Mouse (Mus musculus) lung, postnatal 36 days (tissue): Measurements from ENCODE around the gene Sgsm3.
A peak's percentile ranks its signal among the peaks of the same experiment; 100 is the strongest.
"Not testable (repeated sequence)": the region's sequence is repeated elsewhere in the genome, so short reads cannot be mapped to it uniquely, and the experiment has no call there.

ENCODE experiments used
- DNase-seq: peaks from one replicate; pipeline ENCODE4 v3.0.0; 2022; ENCODE audit warnings: mixed read lengths

The Sgsm3 gene

DNA sequence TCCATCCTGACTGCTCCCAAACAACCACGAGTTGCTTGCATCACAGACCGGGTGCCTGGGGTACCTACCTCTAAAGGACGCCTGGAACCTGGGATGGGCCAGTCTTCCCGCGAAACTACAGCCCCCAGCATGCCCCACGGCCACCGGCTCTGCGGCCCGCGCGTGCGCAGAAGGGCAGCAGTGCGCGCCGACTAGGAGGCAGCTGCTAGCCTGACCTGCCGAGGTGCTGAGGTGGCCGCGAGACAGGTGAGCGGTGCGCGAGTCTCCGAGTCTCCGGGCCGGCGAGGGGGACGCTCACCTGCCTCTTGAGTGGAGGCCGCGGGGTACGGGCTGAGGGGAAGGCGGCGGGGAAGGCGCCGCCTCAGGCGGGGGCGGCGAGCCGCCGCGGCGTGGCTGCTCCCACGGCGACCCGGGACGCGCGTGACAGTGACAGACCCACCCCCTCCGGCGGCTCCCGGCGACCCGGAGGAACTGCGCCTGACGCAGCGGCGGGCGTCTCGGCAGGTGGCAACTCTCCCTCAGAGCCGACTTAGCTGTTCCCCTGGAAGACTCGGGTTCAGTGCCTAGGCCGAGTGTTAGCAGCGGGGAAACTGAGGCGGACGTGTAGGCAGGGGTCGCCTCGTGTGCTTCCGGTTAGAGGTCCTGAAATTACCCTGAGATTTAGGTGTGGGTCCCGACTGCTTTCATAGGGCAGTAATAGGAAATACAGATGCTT lies at the start of gene Sgsm3:
Sgsm3 (plus strand) TSS at position 146 of the 715 bp plus-strand sequence.
- DNase-seq = peak; percentile 86

DNA sequence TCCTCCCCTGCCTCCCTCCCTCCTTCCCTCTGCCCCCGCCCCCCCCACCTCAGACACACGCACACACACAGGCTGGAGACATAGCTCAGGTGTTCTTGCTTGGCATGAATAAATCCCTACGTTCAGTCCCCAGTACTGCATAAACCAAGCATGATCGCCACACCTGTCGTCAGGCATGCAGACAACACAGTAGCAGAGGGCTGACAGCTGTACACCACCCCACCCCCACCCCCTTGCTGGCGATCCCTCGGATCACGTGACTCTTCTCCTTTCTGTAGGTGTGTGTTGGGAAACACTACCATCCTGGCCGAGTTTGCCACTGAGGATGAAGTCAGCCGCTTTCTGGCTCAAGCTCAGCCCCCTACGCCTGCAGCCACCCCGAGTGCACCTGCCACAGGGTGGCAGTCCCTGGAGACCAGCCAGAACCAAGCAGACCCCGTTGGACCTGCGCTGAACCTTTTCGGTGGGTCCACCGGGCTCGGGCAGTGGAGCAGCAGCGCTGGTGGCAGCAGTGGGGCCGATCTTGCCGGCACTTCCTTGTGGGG lies 48.7 kb upstream of the Sgsm3 start:
- no peak for DNase-seq

DNA sequence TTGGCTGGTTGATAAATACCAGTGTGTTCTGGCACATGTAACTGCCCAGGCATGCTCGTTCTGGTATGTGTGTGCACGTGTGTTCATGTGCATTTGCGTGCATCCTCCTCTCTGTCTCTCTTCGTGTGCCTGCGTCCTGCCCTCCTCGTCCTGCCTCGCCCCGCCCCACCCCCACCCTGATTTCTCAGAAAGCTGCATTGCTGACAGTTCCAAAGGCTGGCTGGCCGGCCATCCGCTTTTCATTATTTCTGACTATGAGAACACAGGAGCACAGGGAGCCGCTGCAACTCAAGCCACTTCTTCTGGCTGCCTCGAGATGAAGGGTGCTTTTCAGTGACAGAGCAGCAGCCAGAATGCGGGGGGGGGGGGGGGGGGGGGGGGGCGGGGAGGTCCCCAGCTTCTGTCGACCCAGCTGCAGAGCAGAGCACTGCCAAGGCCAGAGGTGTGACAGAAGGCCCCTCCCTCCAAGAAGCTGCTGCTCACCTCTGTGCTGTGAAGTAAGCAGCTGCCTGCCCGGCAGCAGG lies 47.5 kb upstream of the Sgsm3 start:
- DNase-seq = peak; percentile 17

DNA sequence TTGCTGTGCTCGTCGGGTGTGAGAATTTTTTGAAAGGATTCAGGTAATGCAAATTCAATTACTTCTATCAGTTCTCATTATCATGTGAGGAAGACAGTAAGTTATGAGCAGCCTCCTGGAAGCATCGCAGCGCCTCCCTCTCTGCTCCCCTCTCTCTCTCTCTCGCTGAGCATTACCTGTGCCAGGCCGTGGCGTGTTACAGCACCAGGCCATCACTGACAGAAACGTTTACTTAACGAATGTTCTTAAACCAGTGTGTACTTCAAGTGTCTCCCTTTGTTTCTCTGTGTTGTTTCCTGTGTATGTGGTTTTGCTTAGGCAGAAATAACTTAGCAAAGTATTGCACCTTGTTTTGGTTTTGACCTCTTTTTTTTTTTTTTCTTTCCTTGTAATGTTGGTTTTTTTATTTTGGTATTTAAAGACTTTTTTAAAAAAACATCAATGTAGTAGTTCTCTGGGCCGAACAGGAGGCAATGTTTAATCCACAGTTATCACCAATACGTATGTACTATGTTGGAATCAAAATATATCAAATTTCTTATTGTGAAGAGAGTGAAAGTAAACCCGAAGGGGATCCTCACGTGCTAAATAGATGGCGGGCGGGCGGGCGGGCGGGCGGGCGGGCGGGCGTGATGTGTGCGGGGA lies 46.8 kb upstream of the Sgsm3 start:
- not testable (repeated sequence) for DNase-seq

DNA sequence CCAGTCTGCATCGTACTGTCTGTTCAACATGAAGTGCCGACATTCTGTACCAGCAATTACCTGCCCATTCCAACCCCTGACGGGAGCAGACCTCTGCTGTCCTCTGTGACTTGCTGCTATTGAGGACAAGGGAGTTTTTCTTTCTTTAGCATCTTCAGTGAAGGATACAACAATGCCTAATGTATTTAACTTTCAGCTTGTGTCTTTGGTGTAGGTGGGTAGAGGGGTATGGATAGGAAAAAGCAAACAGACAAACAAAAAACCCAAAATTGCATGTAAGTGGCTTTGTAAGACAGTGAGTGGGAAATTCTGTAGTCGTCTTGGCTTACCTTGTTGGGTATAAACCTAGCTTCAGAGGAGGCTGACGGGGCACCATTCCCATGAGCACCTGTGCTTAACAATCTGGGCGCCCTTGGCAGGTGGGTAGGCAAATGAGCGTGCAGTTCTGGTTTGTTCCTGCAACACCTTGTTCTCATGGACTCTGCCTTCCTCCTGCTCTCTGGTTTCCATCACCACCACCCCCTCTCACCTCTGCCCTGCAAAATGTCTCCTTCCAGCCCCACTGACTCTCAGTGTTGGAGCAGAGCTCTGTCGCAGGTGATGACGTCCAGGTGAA lies 46.1 kb upstream of the Sgsm3 start:
- no peak for DNase-seq

DNA sequence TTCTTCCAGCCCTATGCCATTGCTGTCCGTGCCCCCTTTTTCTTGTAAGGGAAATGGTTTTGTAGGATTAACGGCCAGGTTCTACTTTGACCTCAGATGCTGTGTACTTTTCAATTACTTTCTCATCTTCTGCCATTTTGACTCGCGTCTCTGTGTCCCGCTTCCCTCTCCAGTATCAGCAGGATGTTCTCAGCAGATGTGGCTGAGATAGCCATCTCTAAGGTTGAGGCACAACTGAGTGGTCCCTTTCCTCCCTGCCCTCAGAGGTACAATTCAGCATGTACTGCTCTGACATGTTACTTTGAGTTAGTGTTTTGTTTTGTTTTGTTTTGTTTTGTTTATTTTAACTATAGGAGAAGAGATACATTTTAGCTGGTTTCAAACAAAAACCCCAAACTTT lies 42.7 kb upstream of the Sgsm3 start:
- no peak for DNase-seq

DNA sequence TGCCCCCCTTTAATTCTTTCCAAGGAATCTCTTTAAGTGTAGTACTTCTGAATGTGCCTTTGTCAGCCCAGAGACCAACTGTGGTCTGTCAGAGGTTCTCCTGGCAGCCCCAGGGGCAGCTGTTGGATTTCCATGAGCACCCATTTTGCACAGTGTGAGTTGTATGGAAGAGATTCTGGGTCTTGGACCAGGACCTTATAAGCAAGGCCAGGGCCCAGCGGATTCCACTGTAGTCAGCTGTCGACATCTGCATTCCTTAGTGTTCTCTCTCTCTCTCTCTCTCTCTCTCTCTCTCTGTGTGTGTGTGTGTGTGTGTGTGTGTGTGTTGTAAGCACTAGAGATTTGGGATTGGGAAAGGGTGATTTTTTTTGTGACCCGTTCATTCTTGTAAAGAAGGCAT lies 40.9 kb upstream of the Sgsm3 start:
- DNase-seq = peak; percentile 69

DNA sequence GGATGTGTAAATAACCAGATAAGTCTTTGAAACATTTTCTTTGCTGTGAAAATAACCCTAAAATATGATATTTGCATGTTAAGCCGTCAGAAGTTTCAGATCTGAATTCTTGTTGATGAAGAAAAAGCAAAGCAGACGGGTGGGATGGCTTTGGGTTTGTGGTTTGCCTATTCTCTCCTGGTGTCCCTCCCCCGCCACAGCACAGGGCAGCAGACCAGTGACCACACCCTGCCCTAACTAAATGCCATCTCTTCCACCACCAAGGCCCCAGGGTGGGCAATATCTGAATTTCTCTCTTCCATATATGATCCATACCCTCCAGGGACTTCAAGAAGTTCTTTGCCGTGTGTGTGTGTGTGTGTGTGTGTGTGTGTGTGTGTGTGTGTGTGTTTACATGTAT lies 39.0 kb upstream of the Sgsm3 start:
- DNase-seq = no peak

DNA sequence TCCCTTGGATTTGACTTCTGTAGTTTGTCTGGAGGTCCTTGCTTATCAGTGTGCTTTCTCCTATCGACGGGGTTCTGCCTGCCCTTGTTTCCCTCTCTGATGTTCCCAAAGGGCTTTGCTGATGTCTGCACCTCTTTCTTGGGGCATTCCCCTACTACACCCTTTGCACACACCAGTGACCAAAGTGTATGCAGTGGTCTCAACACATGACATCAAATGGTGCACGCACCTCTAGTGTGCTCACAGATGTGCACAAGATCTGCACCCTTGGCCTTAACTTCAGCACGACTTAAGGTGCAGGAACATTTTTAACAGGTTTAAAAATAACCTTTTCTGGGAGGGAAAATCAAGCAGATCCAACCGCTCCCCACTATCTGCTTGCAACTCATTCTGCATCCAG lies 38.2 kb upstream of the Sgsm3 start:
- DNase-seq = no peak

DNA sequence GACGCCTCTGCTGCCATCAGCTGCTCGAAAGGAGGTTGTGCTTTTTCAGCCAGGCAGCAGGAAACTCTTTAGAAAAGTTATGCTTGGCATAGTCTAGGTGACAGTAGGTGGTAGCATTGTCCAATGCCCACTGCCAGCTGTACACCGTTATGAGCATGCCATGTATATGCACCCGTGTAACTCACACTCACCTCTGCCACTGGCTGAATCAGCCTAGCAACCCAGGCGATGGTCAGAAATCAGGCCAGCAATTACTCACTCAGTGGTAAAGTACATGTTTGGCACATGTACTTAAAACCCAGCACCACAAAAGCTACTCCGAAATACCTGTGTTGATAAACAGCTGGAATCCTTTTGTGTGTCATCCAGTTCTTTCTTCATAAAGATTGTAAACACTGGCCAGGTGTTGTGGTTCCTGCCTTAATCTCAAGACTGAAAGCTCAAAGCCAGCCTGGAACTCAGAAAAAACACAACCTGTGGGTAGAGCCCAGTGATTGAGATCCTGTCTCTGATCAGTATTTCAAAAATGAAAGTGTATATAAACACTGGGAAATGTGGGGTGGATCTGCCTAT lies 36.0 kb upstream of the Sgsm3 start:
- DNase-seq = no peak

DNA sequence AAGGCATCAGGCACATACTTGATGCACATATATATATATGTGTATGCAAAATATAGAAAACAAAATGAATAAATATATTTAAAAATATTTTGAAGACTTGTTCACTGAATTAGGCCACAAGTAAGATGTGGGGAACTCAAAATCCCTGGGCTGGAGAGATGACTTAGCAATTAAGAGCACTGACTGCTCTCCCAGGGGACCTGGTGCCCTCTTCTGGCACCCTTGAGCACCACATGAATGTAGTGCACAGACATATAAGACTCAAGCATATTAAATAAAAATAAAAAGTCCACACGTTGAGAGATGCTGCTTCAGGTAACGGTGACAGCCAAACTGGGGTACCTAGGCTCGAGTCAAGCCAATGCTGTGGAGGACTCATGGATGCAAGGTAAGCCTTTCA lies 31.7 kb upstream of the Sgsm3 start:
- peak; percentile 67 for DNase-seq

DNA sequence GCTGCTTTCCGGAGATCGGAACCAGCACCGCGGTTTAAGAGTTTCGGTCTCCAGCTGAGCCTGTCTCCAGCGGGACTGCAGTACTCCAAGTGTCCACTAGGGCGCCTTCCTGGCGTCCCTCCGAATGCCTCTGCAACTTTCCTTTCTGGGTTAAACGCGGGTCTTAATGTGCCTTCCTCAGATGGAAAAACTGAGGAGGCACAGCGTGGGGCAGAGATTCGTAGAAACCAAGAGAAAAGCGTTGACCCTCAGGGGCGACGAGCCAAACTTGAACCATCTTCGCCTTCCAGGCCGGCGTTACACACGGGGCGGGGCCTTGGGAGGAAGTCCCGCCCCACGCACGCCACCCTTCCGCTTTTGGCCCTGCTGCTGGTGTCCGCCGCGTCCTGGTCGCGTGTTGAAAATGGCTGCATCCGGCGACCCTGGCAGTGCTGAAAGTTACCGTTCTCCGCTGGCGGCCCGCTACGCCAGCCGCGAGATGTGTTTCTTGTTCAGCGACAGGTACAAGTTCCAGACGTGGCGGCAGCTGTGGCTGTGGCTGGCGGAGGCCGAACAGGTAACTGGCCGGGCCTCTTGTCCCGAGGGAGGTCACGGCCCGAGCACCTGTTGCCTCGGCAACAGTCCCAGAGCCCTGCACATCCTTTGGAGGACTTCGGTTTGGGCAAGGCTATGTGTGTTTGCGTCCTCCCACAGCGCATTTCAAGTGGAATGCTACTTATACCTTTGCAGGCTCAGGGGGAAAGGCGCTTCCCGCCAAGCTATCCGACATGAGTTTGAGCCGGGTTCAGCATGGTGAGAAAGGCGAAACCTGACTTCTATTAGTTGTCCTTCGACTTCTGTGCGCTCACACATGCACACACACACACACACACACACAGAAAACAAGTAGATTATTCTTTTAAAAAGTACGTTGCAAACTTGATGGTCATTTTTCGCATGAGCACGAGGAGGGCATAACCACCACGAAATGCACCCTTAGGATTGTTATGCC lies 29.1 kb upstream of the Sgsm3 start, which contains the start of gene Adsl:
Adsl (plus strand) TSS at position 346 of the 991 bp plus-strand sequence.
- DNase-seq = peak; percentile 91

DNA sequence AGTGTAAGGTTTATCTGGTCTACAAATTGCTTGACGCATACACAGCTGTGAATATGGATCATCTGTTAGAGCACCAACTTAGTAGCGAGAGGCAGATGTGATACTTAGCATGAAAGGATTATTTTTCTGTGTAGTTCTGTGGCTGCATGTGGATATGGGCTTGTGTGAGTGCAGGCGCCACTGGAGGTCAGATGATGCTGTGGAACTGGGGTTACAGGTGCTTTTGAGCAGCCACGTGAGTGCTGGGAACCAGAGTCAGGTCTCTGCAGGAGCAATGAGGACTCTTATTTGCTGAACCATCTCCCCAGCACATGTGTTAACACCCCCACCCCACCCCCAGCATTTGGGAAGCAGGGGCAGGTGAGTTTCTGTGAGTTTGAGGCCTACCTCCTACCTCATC lies 28.1 kb upstream of the Sgsm3 start:
- no peak for DNase-seq

DNA sequence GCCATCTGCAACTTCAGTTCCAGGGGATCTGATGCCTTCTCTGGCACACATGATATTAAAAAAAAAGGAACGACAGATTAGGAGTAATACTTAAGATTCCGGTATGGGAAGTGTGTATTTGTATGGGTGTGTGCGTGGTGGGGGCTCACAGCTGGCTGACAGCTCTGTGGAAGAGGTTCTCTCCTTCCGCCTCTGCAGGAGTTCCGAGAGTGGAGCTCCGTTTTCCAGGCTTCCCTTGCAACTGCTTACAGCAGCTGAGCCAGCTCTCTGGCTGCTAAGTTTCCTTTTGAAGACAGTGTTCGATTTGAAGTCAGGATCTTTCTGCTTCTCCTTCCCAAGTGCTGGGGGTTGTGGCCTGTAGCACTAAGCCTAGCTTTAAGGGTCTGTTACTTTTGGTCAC lies 27.5 kb upstream of the Sgsm3 start:
- DNase-seq = no peak

DNA sequence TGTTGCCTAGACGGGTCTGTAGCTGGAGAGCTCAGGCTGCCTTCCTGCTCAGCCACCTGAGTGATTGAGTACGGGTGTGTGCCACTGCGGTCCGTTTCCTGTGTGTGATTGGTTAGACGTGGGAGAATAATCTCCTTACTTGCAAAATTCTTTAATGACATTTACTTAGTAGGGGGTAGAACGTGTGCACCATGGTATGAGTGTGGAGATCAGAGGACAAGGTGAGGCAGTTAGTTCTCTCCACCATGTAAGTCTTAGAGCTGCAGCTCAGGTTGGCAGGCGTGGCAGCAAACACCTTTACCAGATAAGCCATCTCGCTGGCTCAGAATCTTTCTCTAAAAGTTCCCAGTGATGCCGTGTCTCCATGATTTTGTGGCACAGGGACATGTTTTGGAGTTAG lies 23.6 kb upstream of the Sgsm3 start:
- no peak for DNase-seq

DNA sequence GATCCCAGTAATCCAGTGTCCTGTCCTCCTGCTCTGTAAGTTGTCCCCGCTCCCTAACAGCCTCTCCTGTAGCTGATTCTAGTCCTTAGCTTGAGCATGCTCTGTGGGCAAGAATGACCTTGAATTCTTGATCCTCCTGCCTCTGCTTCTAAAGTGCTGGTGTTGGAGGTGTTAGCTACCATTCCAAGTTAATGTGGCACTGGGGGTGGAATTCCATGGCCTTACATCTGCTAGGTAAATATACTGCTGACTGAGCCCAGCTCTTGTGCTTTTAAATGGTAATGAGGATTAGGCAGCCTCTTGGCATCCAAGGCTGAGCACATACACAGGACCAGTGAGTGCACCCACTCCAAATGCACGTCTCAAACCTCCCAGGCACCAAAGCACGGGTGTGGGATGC lies 22.7 kb upstream of the Sgsm3 start:
- no peak for DNase-seq

DNA sequence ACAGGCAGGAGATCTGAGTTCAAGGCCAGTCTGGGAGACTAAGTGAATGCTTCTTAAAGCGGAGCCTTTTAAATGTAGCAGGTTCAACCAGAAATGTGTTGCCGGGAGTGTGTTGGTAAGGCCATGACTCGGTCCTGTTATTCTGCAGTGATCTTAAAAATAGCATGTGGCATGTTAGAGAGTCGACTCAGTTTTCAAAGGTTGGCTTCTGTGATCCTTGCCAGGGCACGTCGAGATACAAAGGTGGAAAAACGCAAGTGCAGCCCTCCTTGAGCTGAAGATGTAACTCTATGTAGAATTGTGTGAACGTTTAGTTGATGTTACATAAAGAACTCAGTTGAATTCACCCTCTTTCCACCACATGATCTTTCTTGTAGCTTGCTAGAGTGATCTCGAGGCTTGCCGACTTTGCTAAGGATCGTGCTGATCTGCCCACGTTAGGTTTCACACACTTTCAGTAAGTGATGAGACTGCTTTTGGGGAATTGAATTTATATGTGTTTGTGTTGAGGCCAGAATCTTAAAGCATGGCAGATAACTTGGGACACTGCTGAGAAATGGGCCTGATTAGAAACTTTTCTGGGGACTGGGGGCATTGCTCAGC lies 21.6 kb upstream of the Sgsm3 start:
- no peak for DNase-seq

DNA sequence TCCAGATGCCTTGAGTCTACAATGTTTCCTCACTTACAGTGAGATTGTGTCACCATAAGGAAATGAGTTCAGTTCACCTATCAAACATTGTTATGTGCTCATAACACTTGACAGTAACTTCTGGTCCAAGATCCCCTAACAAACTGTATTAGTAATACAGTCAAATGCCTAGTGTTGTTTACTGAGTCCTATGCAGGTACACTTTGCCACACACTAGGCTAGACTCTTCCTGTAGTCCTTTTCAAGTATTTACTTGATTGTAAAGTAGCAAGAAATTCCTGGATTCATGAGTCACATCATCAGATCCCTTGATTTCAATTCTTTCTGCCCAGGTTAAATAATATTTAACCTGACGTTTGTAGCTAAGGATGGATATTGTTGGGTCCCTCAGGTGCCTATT lies 8.2 kb upstream of the Sgsm3 start:
- DNase-seq = no peak

DNA sequence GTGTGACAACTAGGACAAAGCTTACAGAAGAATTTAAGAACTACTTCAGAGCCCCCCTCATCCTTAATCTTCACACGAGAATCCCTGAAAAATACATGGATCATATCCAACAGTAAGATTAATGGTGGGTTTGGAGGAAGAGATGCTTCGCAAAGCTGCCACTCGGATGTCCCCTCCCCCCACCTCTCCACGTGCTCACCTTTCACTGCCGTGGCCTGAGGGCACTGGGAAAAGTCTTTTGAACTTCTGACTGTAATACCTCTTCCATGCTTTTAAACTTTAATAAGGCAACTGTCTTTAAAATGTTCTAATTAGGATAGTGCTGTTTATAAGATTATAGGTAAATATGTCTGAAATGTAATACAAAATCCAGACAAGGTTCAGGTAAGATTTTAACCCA lies 3.3 kb upstream of the Sgsm3 start:
- DNase-seq = no peak

DNA sequence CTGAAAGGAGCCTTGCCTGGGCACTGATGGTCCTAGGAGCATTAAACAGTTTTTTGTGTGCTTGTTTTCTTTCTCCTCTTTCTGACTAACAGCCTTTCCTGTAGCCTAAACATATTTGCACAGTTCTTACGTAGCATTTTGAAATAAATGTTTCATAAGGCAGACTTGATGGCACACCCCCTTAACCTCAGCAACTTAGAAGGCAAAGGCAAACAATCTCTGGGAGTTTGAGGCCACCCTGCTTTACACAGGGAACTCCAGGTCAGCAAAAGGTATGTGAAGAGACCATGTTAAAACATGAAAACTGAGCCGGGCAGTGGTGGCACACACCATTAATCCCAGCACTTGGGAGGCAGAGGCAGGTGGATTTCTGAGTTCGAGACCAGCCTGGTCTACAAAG lies 1.9 kb upstream of the Sgsm3 start:
- peak; percentile 50 for DNase-seq

DNA sequence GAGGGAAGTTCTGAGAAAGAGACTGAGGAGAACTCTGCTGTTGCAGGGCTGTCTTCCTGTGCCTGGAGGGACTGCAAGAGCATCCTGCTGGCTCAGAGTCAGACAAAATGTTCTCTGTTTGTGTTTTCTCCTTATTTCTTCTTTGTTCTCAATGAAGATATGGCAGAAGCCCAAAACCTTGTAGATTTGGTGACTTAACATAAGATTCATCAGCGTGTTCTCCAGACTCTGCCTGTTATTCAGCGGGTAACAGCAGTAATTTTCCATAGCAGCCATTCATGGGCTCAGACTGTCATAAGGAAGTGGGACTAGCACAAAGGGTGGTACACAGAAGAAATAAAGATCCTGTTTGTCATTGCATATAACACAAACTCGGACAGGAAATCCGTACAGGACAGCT lies 2.0 kb downstream of the Sgsm3 start:
- no peak for DNase-seq

DNA sequence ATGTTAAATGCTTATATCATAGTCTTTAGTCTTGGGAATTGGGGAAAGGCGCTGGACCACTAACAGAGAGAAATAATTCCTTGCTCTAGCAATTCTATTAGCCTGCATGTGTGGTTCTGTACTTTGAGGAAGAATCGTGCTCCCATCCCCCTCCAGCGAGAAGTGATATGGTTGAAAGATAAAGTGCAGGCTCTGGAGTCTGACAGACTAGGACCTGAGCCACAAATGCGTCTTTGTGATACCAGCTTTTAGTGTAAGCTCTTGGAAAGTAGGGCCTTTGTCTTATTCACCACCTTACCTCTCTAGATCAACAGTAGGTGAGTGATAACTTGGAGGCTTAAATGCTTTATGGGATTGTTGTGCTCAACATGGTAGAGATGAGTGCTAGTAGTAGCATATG lies 3.6 kb downstream of the Sgsm3 start:
- no peak for DNase-seq
